Mouse (Mus musculus) hindbrain, embryonic 16.5 days (tissue): ENCODE data around the gene Bex3. TPM values are rescaled to one million over a fixed set of nuclear protein-coding genes. Genes with fewer than 3 reads are reported as not detected.
"Not testable (repeated sequence)": the region's sequence is repeated elsewhere in the genome, so short reads cannot be mapped to it uniquely, and the experiment has no call there.

ENCODE experiments used
- ATAC-seq: fragments of 200-750 bp; cut with Nextera tagmentation; 2 replicates; pipeline ENCODE4 v1.8.0; 2017; ENCODE audit warnings: moderate TSS enrichment, moderate library complexity
- H3K27ac ChIP-seq: fragments of 300-500 bp; sonication (generic); 2 replicates; pipeline ENCODE4 v1.5.1; 2014; ENCODE audit warnings: low read depth, mild to moderate bottlenecking, control low read depth, low read length, moderate library complexity
- H3K27me3 ChIP-seq: fragments of 300-500 bp; sonication (generic); replicated peaks from 2 replicates; pipeline ENCODE4 v1.6.1; 2014; ENCODE audit warnings: low read length; ENCODE audit not compliant: control insufficient read depth, insufficient read depth
- H3K36me3 ChIP-seq: fragments of 300-500 bp; sonication (generic); 2 replicates; pipeline ENCODE4 v1.6.1; 2014; ENCODE audit warnings: mild to moderate bottlenecking, low read length, moderate library complexity, mixed read lengths; ENCODE audit not compliant: control insufficient read depth, insufficient read depth
- H3K4me1 ChIP-seq: fragments of 300-500 bp; sonication (generic); 2 replicates; pipeline ENCODE4 v1.6.1; 2014; ENCODE audit warnings: low read depth, low read length; ENCODE audit not compliant: control insufficient read depth, insufficient read depth
- H3K4me2 ChIP-seq: fragments of 300-500 bp; sonication (generic); 2 replicates; pipeline ENCODE4 v1.6.1; 2014; ENCODE audit warnings: mild to moderate bottlenecking, low read length, control low read depth, moderate library complexity
- H3K4me3 ChIP-seq: fragments of 300-500 bp; sonication (generic); 2 replicates; pipeline ENCODE4 v1.5.1; 2014; ENCODE audit warnings: mild to moderate bottlenecking, low read length, control low read depth, moderate library complexity
- H3K9ac ChIP-seq: fragments of 300-500 bp; sonication (generic); 2 replicates; pipeline ENCODE4 v1.6.1; 2014; ENCODE audit warnings: low read depth, mild to moderate bottlenecking, control low read depth, low read length, moderate library complexity
- H3K9me3 ChIP-seq: fragments of 300-500 bp; sonication (generic); 2 replicates; pipeline ENCODE4 v1.6.1; 2014; ENCODE audit warnings: mild to moderate bottlenecking, low read length, moderate library complexity; ENCODE audit not compliant: control insufficient read depth
- WGBS: fragments of 180-500 bp; shearing (Covaris S2); extraction: QIAGEN DNeasy Blood & Tissue Kit; methylation state at CpG from one replicate; pipeline ENCODE4 v1.1.7; 2014; 5-methylcytosine and 5-hydroxymethylcytosine counted together
- polyA plus RNA-seq: library from polyadenylated mRNA; unstranded; fragments of >200 nt; fragmentation: Nextera tagmentation; extraction: Ambion mirVana; gene quantifications from 2 replicates; pipeline ENCODE4 v1.2.1, GENCODE M21; 2015

The Bex3 gene
- polyA plus RNA-seq, 1 experiment from 2014 or later = 810 TPM

DNA sequence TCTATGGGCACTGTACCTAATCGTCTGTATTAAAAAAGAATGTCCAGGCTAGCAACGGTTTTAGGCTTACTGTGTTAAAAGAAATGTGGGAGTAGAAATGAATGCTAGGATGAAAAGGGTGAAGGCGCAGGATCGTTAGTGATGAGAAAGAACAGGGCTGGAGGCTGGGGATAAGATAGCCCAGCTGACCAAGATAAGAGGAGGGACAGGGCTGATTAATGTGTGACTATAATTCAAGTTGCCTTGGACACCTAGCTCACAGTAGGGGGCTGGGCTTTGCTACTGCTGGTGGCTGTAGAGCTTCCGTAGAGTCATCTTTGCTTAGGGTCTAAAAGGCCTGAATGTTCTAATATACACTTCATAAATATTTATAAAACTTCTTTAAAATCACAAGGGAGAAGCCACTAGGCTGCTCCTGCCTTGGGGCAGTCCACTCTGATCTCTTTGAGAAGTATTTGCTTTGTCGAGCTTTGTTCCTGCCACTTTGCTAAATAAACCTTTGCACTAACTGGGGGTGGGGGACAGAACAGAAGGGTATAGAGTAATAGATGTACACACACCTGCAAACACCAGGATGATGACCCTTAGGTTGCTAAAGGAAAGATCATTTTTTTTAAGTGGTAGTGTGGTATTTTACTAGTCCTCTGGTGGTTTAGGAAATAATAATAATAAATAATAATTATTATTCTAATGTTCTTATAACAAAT lies 17.9 kb upstream of the Bex3 start:
- Histone ChIP-seq H3K4me1 (no peaks in the 10 kb centered on the region), H3K27me3 (no peaks in the 10 kb centered on the region), H3K9ac (no peak overlapping the region), H3K36me3 (no peaks in the 10 kb centered on the region), H3K4me2 (no peak overlapping the region), H3K4me3 (no peak overlapping the region), H3K9me3 (no peaks in the 10 kb centered on the region), H3K27ac (no peak overlapping the region)
- 65% methylated on average over 6 of the region's 6 CpGs for WGBS
- ATAC-seq = no peak

DNA sequence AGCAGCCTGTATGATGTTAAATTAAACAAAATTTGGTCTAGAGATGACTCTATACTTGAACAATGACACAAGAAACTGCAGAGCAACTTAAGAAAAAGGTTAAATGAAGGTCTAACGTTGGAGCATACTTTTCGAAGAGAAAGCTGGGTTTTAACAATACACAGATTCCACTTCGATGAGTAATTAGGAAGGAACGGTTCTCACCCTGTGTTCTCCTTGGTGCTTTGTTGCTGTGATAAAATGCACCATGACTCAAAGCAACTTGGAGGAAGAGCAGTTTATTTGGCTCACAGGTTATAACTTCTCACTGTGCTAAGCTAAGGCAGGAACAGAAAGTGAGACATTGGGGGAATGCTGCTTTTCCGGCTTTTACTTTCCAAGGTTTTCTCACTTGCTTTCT lies 2.3 kb upstream of the Bex3 start:
- ATAC-seq = no peak
- Histone ChIP-seq H3K36me3 (no peaks in the 10 kb centered on the region), H3K27ac (no peak overlapping the region), H3K4me2 (no peak overlapping the region), H3K27me3 (no peaks in the 10 kb centered on the region), H3K4me1 (no peaks in the 10 kb centered on the region; the same call in 1 of the 2 replicates), H3K9ac (no peak overlapping the region), H3K9me3 (no peaks in the 10 kb centered on the region), H3K4me3 (no peak overlapping the region)
- WGBS = 86% methylated on average over 5 of the region's 5 CpGs

DNA sequence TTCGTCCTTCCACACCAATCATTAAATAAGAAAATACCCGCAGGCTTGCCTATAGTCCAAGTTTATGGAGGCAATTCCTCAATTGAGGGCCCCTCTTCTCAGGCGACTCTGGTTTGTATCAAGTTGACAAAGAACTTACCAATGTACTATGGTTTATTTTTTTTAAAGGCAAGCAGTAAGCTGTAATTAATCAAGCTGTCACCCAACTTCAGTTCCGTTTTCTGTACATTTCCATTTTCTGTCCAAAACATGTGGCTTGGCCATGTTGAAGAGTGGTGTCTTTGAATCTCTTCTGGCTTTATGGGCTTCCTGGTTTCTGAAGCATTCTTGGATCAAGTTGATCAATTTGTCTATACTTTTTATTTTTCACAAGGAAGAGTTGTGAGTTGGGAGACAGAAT lies 1.9 kb upstream of the Bex3 start:
- WGBS = 76% methylated on average over 4 of the region's 4 CpGs
- no peak overlapping the region for H3K27ac ChIP-seq

DNA sequence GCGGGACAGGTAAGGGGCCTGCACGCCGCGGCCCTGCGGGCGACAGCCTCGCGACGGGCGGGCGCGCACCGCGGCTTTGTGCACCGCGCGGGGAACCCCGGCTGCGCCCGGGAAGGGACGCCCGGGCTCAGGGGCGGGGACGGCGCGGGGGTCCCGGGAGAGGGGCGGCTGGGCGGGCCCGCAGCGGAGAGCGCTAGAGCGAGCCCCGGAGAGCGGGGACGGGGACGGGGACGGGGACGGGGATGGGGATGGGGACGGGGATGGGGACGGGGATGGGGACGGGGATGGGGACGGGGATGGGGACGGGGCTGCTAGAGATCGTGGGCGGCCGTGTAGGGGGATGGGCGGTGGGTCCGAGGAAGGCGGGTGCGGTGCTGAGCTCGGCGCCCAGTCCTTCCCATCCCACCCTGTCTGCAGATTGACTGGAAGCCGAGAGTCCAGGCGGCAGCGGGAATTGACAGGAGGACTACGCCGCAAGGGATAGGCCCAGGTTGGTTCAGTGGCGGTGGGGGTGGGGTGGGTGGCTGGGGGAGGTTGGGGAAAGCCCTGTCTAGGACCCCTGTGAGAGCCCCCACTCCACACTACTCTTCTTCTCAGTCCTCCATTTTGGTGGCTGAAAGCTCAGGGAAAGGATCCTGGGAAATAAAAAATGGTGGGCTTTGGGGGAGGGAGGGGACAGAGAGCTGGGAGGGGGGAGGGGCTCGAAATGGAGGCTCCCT lies 499 bp downstream of the Bex3 start:
- peak; percentile 78 for ATAC-seq
- not testable (repeated sequence) for H3K27me3 ChIP-seq, H3K9me3 ChIP-seq, H3K36me3 ChIP-seq, H3K4me1 ChIP-seq
- Histone ChIP-seq H3K27ac (peak overlapping the region; percentile 59), H3K4me2 (peak overlapping the region; percentile 59), H3K9ac (peak overlapping the region; percentile 65), H3K4me3 (peak overlapping the region; percentile 46)
- WGBS = 10% methylated on average over 12 of the region's 60 CpGs

More for the DNA sequence above, 1.9 kb upstream of the Bex3 start:
- H3K4me3 ChIP-seq = no peak overlapping the region
- no peaks in the 10 kb centered on the region for H3K36me3 ChIP-seq
- no peaks in the 10 kb centered on the region for H3K27me3 ChIP-seq
- no peak overlapping the region for H3K9ac ChIP-seq
- no peaks in the 10 kb centered on the region; the same call in 1 of the 2 replicates for H3K4me1 ChIP-seq
- no peak for ATAC-seq
- no peak overlapping the region for H3K4me2 ChIP-seq
- H3K9me3 ChIP-seq = no peaks in the 10 kb centered on the region

DNA sequence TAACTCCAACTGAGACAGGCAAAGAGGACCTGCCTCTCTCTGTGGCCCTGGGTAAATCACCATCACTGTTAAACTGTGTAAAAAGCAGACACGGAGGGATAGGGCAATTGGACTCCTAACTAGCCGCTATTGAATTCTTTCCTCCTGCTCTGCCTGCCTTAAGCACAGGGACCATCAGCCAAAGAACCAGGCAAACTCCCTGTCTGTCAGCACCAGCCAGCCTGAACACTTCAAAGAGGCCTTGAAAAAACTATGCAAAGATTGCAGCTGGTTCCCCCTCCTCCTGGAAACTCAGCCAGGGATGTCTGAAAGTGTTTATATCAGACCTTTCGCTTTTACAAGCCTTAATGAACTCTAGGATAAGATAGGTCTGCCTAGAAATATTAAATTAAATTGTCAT lies 4.5 kb downstream of the Bex3 start:
- H3K27me3 ChIP-seq = no peaks in the 10 kb centered on the region

DNA sequence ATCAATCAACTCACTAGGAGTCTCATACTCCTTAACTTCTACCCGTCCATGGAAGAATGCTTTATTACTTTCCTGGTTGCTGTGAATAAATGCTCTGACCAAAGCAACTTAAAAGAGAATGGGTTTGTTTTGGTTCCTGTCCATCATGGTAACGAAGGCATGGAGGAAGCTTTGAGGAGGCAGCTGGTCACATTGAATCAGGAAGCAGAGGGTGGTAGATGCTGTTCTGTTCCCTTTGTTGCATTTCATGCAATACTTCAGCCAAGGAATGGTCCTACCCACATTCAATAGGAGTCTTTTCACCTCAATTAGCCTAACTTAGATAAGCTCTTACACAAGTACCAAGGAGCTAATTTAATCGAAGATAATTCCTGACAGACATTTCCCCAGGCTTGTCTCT lies 5.3 kb downstream of the Bex3 start:
- no peak for ATAC-seq
- Histone ChIP-seq H3K27ac (no peak overlapping the region), H3K9ac (no peak overlapping the region), H3K4me2 (no peak overlapping the region), H3K27me3 (no peaks in the 10 kb centered on the region), H3K36me3 (no peaks in the 10 kb centered on the region), H3K4me3 (no peak overlapping the region), H3K4me1 (no peaks in the 10 kb centered on the region; the same call in 1 of the 2 replicates), H3K9me3 (no peaks in the 10 kb centered on the region)
- 31% methylated on average over 3 of the region's 3 CpGs for WGBS

More for the DNA sequence above, 4.5 kb downstream of the Bex3 start:
- Histone ChIP-seq H3K4me1 (no peaks in the 10 kb centered on the region; the same call in 1 of the 2 replicates), H3K4me2 (no peak overlapping the region), H3K9me3 (no peaks in the 10 kb centered on the region), H3K27ac (no peak overlapping the region), H3K9ac (no peak overlapping the region; the same call in 1 of the 2 replicates), H3K36me3 (no peaks in the 10 kb centered on the region), H3K4me3 (no peak overlapping the region)
- no peak for ATAC-seq
- WGBS = 23% methylated on average over 3 of the region's 3 CpGs

DNA sequence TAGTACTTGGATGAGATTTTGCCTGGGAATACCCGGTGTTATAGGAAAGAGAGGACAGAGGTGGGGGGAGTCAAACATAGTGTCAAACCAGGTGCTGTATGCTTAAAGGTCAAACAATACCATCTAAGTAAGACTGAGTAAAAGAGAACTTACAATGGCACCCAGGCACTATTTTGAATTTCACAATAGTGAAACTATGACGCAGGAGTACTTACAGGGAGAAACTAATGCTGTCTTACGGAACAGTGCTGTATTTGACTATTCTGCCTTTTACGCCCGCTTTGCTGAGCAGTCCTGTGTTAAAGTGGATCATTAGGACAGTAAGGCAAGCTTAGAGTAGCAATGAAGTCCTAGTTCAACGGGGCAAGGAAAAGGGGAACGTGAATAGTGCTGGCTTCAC lies 7.5 kb downstream of the Bex3 start:
- H3K27me3 ChIP-seq = no peaks in the 10 kb centered on the region
- H3K4me2 ChIP-seq = no peak overlapping the region
- H3K9ac ChIP-seq = no peak overlapping the region
- H3K9me3 ChIP-seq = no peaks in the 10 kb centered on the region
- no peaks in the 10 kb centered on the region for H3K36me3 ChIP-seq
- H3K27ac ChIP-seq = no peak overlapping the region
- no peak overlapping the region for H3K4me3 ChIP-seq
- no peaks in the 10 kb centered on the region for H3K4me1 ChIP-seq
- 84% methylated on average over 7 of the region's 7 CpGs for WGBS
- ATAC-seq = no peak

DNA sequence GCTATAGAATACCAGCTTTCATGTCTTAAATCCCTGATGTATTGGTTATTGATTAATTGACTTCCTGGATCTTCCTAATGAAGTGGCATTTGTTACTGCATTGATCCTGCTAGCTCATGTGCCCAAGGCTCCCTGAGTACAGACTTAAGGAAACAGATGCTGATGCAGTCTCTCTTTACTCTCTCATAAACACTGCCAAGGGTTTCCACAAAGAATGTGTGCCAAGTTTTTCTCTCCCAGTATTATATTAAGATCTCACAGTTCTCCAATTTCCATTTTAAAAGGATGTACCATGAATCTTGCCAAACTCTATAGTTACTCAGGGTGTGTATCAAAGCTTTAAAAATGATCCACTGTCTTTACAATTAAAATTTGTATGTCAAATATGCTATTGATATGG lies 8.3 kb downstream of the Bex3 start:
- H3K27ac ChIP-seq = no peak overlapping the region
- no peaks in the 10 kb centered on the region for H3K27me3 ChIP-seq
- H3K9ac ChIP-seq = no peak overlapping the region
- no peak overlapping the region for H3K4me3 ChIP-seq
- no peaks in the 10 kb centered on the region for H3K9me3 ChIP-seq
- no peak for ATAC-seq
- H3K4me1 ChIP-seq = no peaks in the 10 kb centered on the region
- no peaks in the 10 kb centered on the region for H3K36me3 ChIP-seq
- no peak overlapping the region for H3K4me2 ChIP-seq

DNA sequence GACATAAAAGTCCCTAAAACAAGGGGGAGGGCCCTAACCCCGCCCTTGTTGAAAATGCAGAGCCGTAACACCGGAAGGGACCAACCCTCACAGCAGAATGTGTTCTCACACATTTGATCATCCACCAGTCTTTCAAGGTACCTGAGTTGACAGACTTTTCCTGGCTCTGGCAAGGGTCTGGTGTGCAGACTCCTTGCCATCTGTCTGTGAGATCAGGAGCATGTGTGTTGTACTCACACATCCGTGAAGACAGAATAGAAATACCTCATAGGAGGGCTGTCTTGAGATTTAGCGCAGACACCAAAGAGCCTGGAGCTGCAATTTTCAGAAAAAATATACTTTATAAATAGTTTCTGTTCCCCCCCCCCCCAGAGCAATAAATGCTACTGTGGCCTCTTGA lies 9.4 kb downstream of the Bex3 start:
- H3K27me3 ChIP-seq = no peaks in the 10 kb centered on the region
- H3K36me3 ChIP-seq = no peaks in the 10 kb centered on the region
- no peaks in the 10 kb centered on the region for H3K4me1 ChIP-seq
- ATAC-seq = no peak
- no peak overlapping the region for H3K4me2 ChIP-seq
- no peak overlapping the region for H3K4me3 ChIP-seq
- no peaks in the 10 kb centered on the region for H3K9me3 ChIP-seq
- H3K9ac ChIP-seq = no peak overlapping the region
- WGBS = 71% methylated on average over 5 of the region's 5 CpGs
- no peak overlapping the region for H3K27ac ChIP-seq
